Mouse (Mus musculus): ENCODE results near the gene Dgkg. TPM values are rescaled to one million over a fixed set of nuclear protein-coding genes. Genes with fewer than 3 reads are reported as not detected.

Gene Dgkg
- polyA plus RNA-seq, 1 experiment, result 0.40 TPM

DNA sequence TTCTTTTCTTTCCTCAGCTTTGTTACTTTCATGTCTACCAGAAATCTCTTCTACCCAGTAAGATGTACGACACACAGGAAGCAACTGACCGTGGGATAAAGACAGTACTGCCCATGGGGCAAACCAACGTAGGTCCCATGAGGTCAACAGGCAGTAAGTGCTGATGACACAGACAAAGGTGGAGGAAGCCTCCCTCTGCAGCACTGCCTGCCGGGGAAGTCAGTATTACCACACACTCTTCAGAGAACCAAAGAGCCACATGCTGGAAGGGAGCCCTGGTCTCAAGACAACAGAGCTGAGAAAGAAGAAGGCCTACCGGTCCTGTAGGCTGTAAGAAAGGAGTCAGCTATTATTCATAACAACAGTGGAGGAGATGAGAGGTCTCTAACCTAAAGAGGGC, 67.4 kb downstream of the Dgkg start:
- Histone ChIP-seq H3K4me1 (ENCODE audit: control insufficient read depth, insufficient read depth, insufficient read length) (no peaks in the 10 kb centered on the region), H3K36me3 (ENCODE audit: control insufficient read depth, insufficient read depth, low read length) (no peaks in the 10 kb centered on the region), H3K27me3 (ENCODE audit: control insufficient read depth, insufficient read depth, low read length) (no peaks in the 10 kb centered on the region), H3K4me3 (ENCODE audit: extremely low read depth, insufficient read depth, insufficient read length) (no peak overlapping the region), H3K27ac (ENCODE audit: insufficient read depth, low read length) (no peak overlapping the region)
- DNase-seq (ENCODE audit: low read depth in 1 of 2, low spot score in 2 of 2), result no peak
- no peak for TF ChIP-seq POLR2A (IDR thresholded peaks at IDR 0.05; ENCODE audit: low read depth, low read length)
- 66% methylated on average over 5 of the region's 5 CpGs for WGBS

DNA sequence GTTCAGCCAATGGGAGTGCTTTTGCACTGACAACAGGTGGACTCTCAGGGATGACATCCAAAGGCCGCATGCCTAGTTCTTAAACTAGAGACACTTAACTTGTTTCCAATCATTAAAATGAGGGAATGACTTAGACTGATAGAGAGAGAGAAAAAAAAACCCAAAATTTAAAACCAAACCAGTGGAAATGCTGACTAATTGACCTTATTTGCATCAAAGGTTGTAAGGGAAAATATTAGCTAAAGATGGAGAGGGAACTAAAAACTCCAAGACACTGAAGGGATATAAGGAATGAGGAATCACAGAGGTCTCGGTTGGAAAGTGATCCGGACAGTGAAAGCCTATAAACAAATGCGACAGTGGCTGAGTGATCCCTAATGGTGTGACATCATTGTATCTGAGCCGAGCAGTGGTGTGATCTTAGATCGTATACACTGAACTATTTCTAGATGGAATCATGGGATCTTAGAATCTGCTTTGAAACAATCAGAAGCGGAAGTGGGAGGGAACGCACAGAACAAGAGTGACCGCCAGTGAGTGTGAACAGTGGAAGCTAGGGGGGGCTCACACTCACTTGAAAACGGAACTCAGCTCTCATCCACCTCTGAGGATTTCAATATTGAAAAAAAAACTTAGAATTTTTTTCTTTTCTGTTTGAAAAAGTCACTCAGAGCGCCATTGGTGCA, 70.7 kb downstream of the Dgkg start:
- TF ChIP-seq POLR2A (IDR thresholded peaks at IDR 0.05; ENCODE audit: low read depth, low read length), result no peak
- TF ChIP-seq CTCF (IDR thresholded peaks at IDR 0.05; ENCODE audit: extremely low read depth, insufficient read depth, insufficient read length, insufficient replicate concordance), result no peak
- Histone ChIP-seq H3K4me1 (ENCODE audit: control insufficient read depth, insufficient read depth, insufficient read length) (no peaks in the 10 kb centered on the region), H3K36me3 (ENCODE audit: control insufficient read depth, insufficient read depth, low read length) (no peaks in the 10 kb centered on the region), H3K4me3 (ENCODE audit: extremely low read depth, insufficient read depth, insufficient read length) (no peak overlapping the region), H3K27me3 (ENCODE audit: control insufficient read depth, insufficient read depth, low read length) (no peaks in the 10 kb centered on the region), H3K27ac (ENCODE audit: insufficient read depth, low read length) (no peak overlapping the region)
- DNase-seq (ENCODE audit: low read depth in 1 of 2, low spot score in 2 of 2), result no peak
- WGBS, result 88% methylated on average over 11 of the region's 11 CpGs

DNA sequence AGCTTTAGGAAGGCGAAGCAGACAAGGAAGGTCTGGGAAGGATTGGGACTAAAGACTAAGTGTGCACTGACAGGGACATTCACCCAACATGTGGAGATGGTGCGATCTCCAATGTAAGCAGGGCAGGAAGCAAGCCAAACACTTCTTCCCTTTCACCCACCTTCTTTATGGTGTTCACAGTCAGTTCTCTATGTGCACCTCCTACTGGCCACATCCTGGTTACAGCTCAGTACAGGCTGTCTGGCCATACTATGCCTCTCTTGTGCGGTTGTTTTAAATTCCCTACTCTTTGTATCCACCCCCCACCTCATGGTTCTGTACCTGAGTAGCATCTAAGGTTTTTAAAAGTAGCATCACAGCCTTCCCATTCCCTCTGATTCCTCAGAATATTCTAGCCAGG, 71.5 kb downstream of the Dgkg start:
- Histone ChIP-seq H3K4me1 (ENCODE audit: control insufficient read depth, insufficient read depth, insufficient read length) (no peaks in the 10 kb centered on the region), H3K27me3 (ENCODE audit: control insufficient read depth, insufficient read depth, low read length) (no peaks in the 10 kb centered on the region), H3K4me3 (ENCODE audit: extremely low read depth, insufficient read depth, insufficient read length) (no peak overlapping the region), H3K36me3 (ENCODE audit: control insufficient read depth, insufficient read depth, low read length) (no peaks in the 10 kb centered on the region), H3K27ac (ENCODE audit: insufficient read depth, low read length) (no peak overlapping the region)
- 88% methylated on average over 3 of the region's 3 CpGs for WGBS
- DNase-seq (ENCODE audit: low read depth in 1 of 2, low spot score in 2 of 2), result no peak
- no peak for TF ChIP-seq POLR2A (IDR thresholded peaks at IDR 0.05; ENCODE audit: low read depth, low read length)
- TF ChIP-seq CTCF (IDR thresholded peaks at IDR 0.05; ENCODE audit: extremely low read depth, insufficient read depth, insufficient read length, insufficient replicate concordance), result no peak

DNA sequence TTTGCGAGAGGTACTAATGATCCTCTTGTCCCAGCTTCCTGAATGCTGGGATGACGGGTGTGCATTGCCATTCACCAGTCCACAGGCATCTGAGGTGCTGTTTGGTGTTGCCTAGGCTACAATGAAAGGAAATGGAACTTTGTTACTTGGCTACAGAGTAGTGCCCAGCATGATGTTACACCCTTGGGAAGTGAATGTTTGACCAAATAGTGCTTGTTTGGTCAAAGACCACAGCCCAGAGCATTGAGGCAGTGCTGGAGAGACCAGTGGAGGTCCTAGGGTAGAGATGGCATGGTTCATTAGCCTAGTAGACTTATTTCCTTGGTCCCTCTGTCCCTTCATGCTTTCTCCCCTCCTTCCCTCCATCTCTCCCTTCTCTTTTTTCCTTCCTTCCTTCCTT, 73.6 kb downstream of the Dgkg start:
- WGBS, result 84% methylated on average over 2 of the region's 2 CpGs
- H3K27ac ChIP-seq (ENCODE audit: insufficient read depth, low read length), result no peak overlapping the region
- TF ChIP-seq POLR2A (IDR thresholded peaks at IDR 0.05; ENCODE audit: low read depth, low read length) (no peak), CTCF (IDR thresholded peaks at IDR 0.05; ENCODE audit: extremely low read depth, insufficient read depth, insufficient read length, insufficient replicate concordance) (no peak)
- no peak overlapping the region for H3K4me3 ChIP-seq (ENCODE audit: extremely low read depth, insufficient read depth, insufficient read length)
- H3K36me3 ChIP-seq (ENCODE audit: control insufficient read depth, insufficient read depth, low read length), result no peaks in the 10 kb centered on the region
- H3K4me1 ChIP-seq (ENCODE audit: control insufficient read depth, insufficient read depth, insufficient read length), result no peaks in the 10 kb centered on the region
- DNase-seq (ENCODE audit: low read depth in 1 of 2, low spot score in 2 of 2), result no peak
- no peaks in the 10 kb centered on the region for H3K27me3 ChIP-seq (ENCODE audit: control insufficient read depth, insufficient read depth, low read length)

DNA sequence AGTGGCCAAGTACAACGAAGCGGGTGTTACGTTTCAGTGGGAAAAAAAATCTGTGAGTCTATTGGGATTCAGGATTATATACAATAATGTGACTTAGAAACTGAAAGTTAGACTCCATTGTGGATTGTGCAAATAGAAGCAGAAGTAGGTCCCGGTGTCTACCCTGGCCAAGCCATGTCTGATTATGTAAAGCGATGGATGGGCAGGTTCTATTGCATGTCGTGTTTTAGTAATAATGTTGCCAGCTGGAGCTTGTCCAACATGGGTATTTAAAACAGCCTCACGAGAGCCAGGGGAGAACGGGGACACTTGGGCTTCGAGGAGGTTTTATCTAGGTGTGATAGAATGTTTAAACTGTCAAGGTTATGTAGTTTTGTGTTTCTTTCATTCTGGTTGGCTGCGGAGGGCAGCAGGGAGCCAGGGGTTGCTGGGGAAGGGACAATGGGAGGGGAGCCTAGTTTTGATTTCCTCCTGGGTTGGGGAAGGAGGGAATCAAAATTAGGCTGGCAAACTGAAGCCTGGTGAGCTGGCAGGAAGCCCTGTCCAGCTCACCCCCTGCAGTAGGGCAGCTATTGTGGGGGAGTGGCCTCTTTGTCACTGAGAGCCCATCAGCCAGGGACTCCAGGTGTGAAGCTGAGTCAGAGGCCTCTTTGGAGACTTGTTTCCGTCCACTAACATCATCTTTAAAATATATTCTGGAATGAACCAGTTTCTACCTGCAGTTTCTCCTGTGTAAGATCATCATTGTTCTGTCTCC, 74.7 kb downstream of the Dgkg start:
- no peak for TF ChIP-seq POLR2A (IDR thresholded peaks at IDR 0.05; ENCODE audit: low read depth, low read length)
- TF ChIP-seq CTCF (IDR thresholded peaks at IDR 0.05; ENCODE audit: extremely low read depth, insufficient read depth, insufficient read length, insufficient replicate concordance), result no peak
- no peak for DNase-seq (ENCODE audit: low read depth in 1 of 2, low spot score in 2 of 2)

DNA sequence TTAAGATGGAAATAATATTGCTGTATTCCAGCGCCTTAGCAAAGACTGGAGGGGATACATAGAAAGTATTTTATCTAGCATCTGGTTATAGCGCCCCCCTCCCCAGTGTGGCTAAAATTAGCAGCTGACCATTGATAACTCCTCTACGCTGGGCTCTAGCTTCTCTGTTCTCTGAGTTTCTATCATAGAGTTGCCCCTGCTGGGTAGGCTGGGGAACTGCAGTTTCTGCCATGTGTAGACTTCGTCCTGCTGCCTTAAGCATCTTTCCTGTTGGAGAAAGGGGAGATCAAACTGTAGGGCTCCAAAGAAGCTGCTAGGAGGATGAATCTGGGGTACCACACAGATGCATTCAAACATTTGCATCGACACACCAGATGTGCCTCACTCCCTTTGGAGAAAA, 76.9 kb downstream of the Dgkg start:
- no peak for TF ChIP-seq CTCF (IDR thresholded peaks at IDR 0.05; ENCODE audit: extremely low read depth, insufficient read depth, insufficient read length, insufficient replicate concordance)
- no peak for TF ChIP-seq POLR2A (IDR thresholded peaks at IDR 0.05; ENCODE audit: low read depth, low read length)

More for the DNA sequence above, 74.7 kb downstream of the Dgkg start:
- Histone ChIP-seq H3K27me3 (ENCODE audit: control insufficient read depth, insufficient read depth, low read length) (no peaks in the 10 kb centered on the region), H3K27ac (ENCODE audit: insufficient read depth, low read length) (no peak overlapping the region), H3K36me3 (ENCODE audit: control insufficient read depth, insufficient read depth, low read length) (no peaks in the 10 kb centered on the region), H3K4me3 (ENCODE audit: extremely low read depth, insufficient read depth, insufficient read length) (no peak overlapping the region), H3K4me1 (ENCODE audit: control insufficient read depth, insufficient read depth, insufficient read length) (no peaks in the 10 kb centered on the region)
- 86% methylated on average over 11 of the region's 11 CpGs for WGBS

DNA sequence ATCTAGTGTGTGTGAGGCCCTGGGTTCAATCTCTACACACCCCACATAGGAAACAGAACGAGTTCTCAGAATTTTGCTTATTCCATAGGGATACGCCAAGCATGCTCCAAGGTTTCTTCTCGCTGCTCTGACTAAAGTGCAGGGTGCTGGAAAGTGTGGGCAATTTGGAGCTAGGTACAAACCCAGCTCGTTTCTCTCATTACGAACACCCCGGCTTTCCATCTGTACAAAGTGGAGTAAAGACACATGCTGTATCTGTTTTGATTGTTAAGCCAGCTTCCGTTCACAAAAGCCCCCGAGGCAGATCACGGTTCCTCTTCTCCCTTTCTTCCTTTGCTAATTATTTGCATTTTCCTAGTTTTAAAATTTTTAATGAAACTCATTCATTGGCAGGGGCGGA, 78.1 kb downstream of the Dgkg start:
- H3K4me3 ChIP-seq (ENCODE audit: extremely low read depth, insufficient read depth, insufficient read length), result no peak overlapping the region
- no peaks in the 10 kb centered on the region for H3K36me3 ChIP-seq (ENCODE audit: control insufficient read depth, insufficient read depth, low read length)
- H3K27me3 ChIP-seq (ENCODE audit: control insufficient read depth, insufficient read depth, low read length), result no peaks in the 10 kb centered on the region
- no peak for TF ChIP-seq POLR2A (IDR thresholded peaks at IDR 0.05; ENCODE audit: low read depth, low read length)
- TF ChIP-seq CTCF (IDR thresholded peaks at IDR 0.05; ENCODE audit: extremely low read depth, insufficient read depth, insufficient read length, insufficient replicate concordance), result no peak
- DNase-seq (ENCODE audit: low read depth in 1 of 2, low spot score in 2 of 2), result no peak
- H3K27ac ChIP-seq (ENCODE audit: insufficient read depth, low read length), result no peak overlapping the region
- no peaks in the 10 kb centered on the region for H3K4me1 ChIP-seq (ENCODE audit: control insufficient read depth, insufficient read depth, insufficient read length)
- WGBS, result 86% methylated on average over 10 of the region's 10 CpGs

More for the DNA sequence above, 76.9 kb downstream of the Dgkg start:
- no peaks in the 10 kb centered on the region for H3K27me3 ChIP-seq (ENCODE audit: control insufficient read depth, insufficient read depth, low read length)
- H3K27ac ChIP-seq (ENCODE audit: insufficient read depth, low read length), result no peak overlapping the region
- no peak for DNase-seq (ENCODE audit: low read depth in 1 of 2, low spot score in 2 of 2)
- H3K4me3 ChIP-seq (ENCODE audit: extremely low read depth, insufficient read depth, insufficient read length), result no peak overlapping the region
- 79% methylated on average over 5 of the region's 5 CpGs for WGBS
- H3K4me1 ChIP-seq (ENCODE audit: control insufficient read depth, insufficient read depth, insufficient read length), result no peaks in the 10 kb centered on the region
- no peaks in the 10 kb centered on the region for H3K36me3 ChIP-seq (ENCODE audit: control insufficient read depth, insufficient read depth, low read length)

Measured in spleen, adult 2 months (tissue).